Mouse (Mus musculus): ENCODE data around the gene Gpat3. TPM values are rescaled to one million over a fixed set of nuclear protein-coding genes. Genes with fewer than 3 reads are reported as not detected.
A peak's percentile ranks its signal among the peaks of the same experiment; 100 is the strongest.

Gpat3 gene
- polyA plus RNA-seq, 1 experiment from 2014 or later = 0.60 TPM

DNA sequence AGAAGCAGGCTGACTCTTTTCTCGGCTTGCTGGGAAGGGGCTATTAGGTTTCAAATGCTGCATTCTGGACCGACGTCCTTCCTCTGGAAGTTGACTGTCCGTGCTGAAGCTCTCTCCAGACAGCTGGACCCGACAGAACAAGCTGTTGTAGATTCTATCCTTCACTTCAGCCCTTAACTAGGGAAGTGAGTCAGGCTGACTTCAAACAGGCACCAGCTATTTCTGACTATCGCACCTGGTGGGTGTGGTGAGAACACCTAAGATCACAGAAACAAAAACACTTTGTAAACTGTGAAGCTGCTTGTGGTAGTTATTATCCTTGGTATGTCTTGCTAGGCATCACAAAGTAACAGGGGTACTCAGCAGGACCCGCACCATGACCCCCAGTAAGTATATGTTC lies 19.0 kb upstream of the Gpat3 start:
- Histone ChIP-seq H3K27me3 (replicated peaks; ENCODE audit: control insufficient read depth, insufficient read depth, low read length) (no peaks in the 10 kb centered on the region; the same call in 1 of the 2 replicates), H3K4me1 (replicated peaks; ENCODE audit: control insufficient read depth, insufficient read depth, low read length) (no peaks in the 10 kb centered on the region), H3K9ac (ENCODE audit: low read depth, low read length) (no peak overlapping the region), H3K4me2 (no peak overlapping the region), H3K27ac (ENCODE audit: low read depth, low read length) (no peak overlapping the region), H3K4me3 (ENCODE audit: low read depth, low read length) (no peak overlapping the region), H3K9me3 (ENCODE audit: control insufficient read depth, low read length) (no peaks in the 10 kb centered on the region), H3K36me3 (ENCODE audit: control insufficient read depth, insufficient read depth, low read length) (no peaks in the 10 kb centered on the region)
- DNase-seq (ENCODE audit: low spot score) (no peak), ATAC-seq (replicated peaks; ENCODE audit: low FRiP score) (no peak)
- WGBS = 68% methylated on average over 7 of the region's 7 CpGs

DNA sequence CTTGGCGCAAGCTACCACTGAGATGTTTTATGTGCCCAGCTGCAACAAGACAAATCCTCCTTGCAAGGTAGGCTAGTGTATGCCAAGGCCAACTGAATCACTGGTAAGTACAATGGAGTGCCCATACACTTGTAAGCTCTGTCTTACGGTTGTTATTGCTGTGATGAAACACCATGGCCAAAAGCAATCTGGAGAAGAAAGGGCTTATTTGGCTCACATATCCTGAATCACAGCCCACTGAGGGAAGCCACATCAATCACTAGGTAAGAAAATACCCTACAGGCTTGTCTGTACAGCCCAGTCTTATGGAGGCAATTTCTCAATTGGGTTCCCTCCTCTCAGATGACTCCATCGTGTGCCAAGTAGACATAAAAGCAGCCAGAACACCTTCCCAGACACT lies 16.8 kb upstream of the Gpat3 start:
- H3K27me3 ChIP-seq (replicated peaks; ENCODE audit: control insufficient read depth, insufficient read depth, low read length) = no peaks in the 10 kb centered on the region; the same call in 1 of the 2 replicates
- ATAC-seq (replicated peaks; ENCODE audit: low FRiP score) (no peak), DNase-seq (ENCODE audit: low spot score) (no peak)
- no peak overlapping the region for H3K4me3 ChIP-seq (ENCODE audit: low read depth, low read length)
- no peak overlapping the region for H3K4me2 ChIP-seq
- WGBS = 79% methylated on average over 3 of the region's 3 CpGs
- H3K9me3 ChIP-seq (ENCODE audit: control insufficient read depth, low read length) = no peaks in the 10 kb centered on the region
- no peak overlapping the region for H3K27ac ChIP-seq (ENCODE audit: low read depth, low read length)
- H3K4me1 ChIP-seq (replicated peaks; ENCODE audit: control insufficient read depth, insufficient read depth, low read length) = no peaks in the 10 kb centered on the region
- H3K9ac ChIP-seq (ENCODE audit: low read depth, low read length) = no peak overlapping the region
- H3K36me3 ChIP-seq (ENCODE audit: control insufficient read depth, insufficient read depth, low read length) = no peaks in the 10 kb centered on the region

DNA sequence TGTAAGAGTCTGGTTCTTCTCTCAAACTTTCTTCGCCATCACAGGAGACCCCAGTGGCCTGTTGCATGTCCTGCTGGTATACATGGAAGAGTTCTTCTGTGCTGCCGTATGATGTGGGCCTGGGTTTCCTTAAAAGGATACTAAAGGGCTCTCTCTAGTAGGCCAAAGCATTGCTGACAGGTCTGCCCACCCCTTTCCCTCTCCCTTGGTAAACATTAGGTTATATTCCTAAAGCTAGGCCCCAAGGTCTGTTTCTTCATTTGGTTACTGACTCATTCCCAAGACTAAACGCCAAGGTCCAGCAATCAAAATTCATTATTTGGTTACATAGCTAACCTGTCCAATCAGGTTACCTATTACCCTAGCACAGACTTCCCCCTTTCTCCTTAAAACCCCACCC lies 12.8 kb upstream of the Gpat3 start:
- 79% methylated on average over 3 of the region's 3 CpGs for WGBS
- no peaks in the 10 kb centered on the region for H3K9me3 ChIP-seq (ENCODE audit: control insufficient read depth, low read length)
- DNase-seq (ENCODE audit: low spot score) (no peak), ATAC-seq (replicated peaks; ENCODE audit: low FRiP score) (no peak)
- no peaks in the 10 kb centered on the region; the same call in 1 of the 2 replicates for H3K27me3 ChIP-seq (replicated peaks; ENCODE audit: control insufficient read depth, insufficient read depth, low read length)
- no peaks in the 10 kb centered on the region for H3K4me1 ChIP-seq (replicated peaks; ENCODE audit: control insufficient read depth, insufficient read depth, low read length)
- no peak overlapping the region for H3K27ac ChIP-seq (ENCODE audit: low read depth, low read length)
- no peak overlapping the region for H3K4me3 ChIP-seq (ENCODE audit: low read depth, low read length)
- no peaks in the 10 kb centered on the region for H3K36me3 ChIP-seq (ENCODE audit: control insufficient read depth, insufficient read depth, low read length)
- H3K4me2 ChIP-seq = no peak overlapping the region
- no peak overlapping the region for H3K9ac ChIP-seq (ENCODE audit: low read depth, low read length)

DNA sequence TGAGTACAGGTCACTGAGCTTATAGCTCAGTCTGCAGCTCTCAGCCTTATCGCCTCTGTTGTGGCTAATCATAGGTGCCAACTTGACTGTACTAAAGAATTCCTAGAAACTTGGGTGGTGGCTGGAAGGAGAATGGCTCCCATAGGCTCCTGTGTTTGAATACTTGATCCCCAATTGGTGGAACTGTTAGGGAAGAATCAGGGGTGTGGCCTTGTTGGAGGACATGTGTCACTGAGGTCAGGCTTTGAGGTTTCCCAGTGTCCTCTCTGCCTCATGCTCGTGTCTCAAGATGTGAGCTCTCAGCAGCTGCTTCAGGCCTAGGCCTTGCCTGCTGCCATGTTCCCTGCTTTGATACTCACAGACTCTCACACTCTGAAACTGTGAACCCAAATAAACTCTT lies 11.7 kb upstream of the Gpat3 start:
- Histone ChIP-seq H3K4me1 (replicated peaks; ENCODE audit: control insufficient read depth, insufficient read depth, low read length) (no peaks in the 10 kb centered on the region), H3K36me3 (ENCODE audit: control insufficient read depth, insufficient read depth, low read length) (no peaks in the 10 kb centered on the region), H3K9me3 (ENCODE audit: control insufficient read depth, low read length) (no peaks in the 10 kb centered on the region), H3K9ac (ENCODE audit: low read depth, low read length) (no peak overlapping the region), H3K27me3 (replicated peaks; ENCODE audit: control insufficient read depth, insufficient read depth, low read length) (no peaks in the 10 kb centered on the region), H3K4me3 (ENCODE audit: low read depth, low read length) (no peak overlapping the region), H3K27ac (ENCODE audit: low read depth, low read length) (no peak overlapping the region), H3K4me2 (no peak overlapping the region)
- DNase-seq (ENCODE audit: low spot score) (no peak), ATAC-seq (replicated peaks; ENCODE audit: low FRiP score) (no peak)
- 67% methylated on average over 2 of the region's 2 CpGs for WGBS

DNA sequence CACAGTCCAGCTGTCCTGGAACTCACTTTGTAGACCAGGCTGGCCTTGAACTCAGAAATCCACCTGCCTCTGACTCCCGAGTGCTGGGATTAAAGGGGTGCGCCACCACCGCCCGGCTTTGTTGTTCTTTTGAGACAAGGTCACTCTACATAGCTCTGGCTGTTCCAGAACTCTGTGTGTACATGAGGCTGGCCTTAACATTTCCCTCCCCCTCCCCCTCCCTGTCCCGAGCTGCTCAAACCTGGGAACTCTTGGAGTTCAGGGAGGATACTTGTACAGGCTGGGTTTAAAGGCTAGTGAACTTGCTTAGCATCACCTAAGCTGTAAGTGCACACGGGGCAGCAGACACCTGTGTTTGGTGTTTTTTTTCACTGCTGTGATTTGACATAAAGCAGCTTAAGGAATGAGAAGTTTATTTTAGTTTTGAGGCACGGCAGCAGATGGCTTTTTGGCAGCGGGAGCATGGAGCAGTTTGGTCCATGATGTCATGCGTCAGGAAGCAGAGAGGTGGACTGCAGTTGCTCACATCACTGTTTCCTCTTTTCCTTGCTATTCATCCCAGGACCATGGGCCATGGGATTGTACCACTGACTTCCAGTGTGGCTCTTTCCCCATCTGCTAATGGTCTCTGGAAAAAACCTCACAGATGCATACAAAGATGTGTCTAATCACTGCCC lies 9.5 kb upstream of the Gpat3 start:
- 58% methylated on average over 9 of the region's 9 CpGs for WGBS
- no peak overlapping the region for H3K27ac ChIP-seq (ENCODE audit: low read depth, low read length)

DNA sequence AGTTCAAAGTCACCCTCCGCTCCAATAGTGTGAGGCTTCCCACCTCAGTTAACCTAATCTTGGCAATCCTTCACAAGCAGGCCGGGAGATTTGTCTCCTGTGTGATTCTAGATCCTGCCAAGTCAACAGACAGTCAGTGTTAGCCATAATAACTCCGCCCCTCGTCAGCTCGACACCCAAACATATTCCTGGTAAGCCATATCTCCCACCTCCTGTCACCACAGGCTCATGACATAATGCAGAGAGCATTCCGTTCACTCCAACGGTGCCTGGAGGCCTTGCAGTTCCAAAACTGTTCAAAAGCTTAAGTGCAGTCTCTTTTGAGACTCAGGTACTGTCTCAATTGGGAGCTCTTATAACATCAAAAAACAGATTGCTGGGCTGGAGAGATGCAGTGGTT lies 7.6 kb upstream of the Gpat3 start:
- Histone ChIP-seq H3K27me3 (replicated peaks; ENCODE audit: control insufficient read depth, insufficient read depth, low read length) (no peaks in the 10 kb centered on the region), H3K9me3 (ENCODE audit: control insufficient read depth, low read length) (peaks cover 3% of the 10 kb centered on the region; the same call in 1 of the 2 replicates), H3K9ac (ENCODE audit: low read depth, low read length) (no peak overlapping the region), H3K4me3 (ENCODE audit: low read depth, low read length) (no peak overlapping the region), H3K4me1 (replicated peaks; ENCODE audit: control insufficient read depth, insufficient read depth, low read length) (no peaks in the 10 kb centered on the region), H3K4me2 (no peak overlapping the region), H3K36me3 (ENCODE audit: control insufficient read depth, insufficient read depth, low read length) (no peaks in the 10 kb centered on the region), H3K27ac (ENCODE audit: low read depth, low read length) (no peak overlapping the region)
- ATAC-seq (replicated peaks; ENCODE audit: low FRiP score) (no peak), DNase-seq (ENCODE audit: low spot score) (no peak)
- 64% methylated on average over 7 of the region's 7 CpGs for WGBS

More for the DNA sequence above, 9.5 kb upstream of the Gpat3 start:
- Histone ChIP-seq H3K36me3 (ENCODE audit: control insufficient read depth, insufficient read depth, low read length) (no peaks in the 10 kb centered on the region), H3K4me3 (ENCODE audit: low read depth, low read length) (no peak overlapping the region), H3K9me3 (ENCODE audit: control insufficient read depth, low read length) (no peaks in the 10 kb centered on the region), H3K4me2 (no peak overlapping the region), H3K27me3 (replicated peaks; ENCODE audit: control insufficient read depth, insufficient read depth, low read length) (no peaks in the 10 kb centered on the region), H3K9ac (ENCODE audit: low read depth, low read length) (no peak overlapping the region), H3K4me1 (replicated peaks; ENCODE audit: control insufficient read depth, insufficient read depth, low read length) (no peaks in the 10 kb centered on the region)
- ATAC-seq (replicated peaks; ENCODE audit: low FRiP score) = no peak
- no peak for DNase-seq (ENCODE audit: low spot score)

DNA sequence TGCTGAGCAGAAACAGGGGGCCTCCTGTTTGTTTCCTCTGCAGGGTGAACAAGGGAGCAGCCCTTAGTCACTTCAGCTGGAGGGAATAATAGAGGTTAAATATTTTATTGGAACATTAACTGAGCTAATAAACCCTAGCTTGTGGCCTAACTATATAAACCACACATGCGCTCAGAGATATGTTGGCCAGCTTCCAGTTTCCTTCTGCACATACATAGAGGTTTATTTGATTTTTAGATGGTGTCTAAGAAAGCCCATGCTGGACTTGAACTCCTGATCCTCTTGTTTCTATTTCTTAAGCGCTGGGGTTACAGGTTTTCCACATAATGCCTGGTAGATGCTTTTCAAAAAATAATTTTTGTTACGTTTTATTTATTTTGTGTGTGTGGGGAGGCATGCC lies 1.0 kb upstream of the Gpat3 start:
- WGBS = 56% methylated on average over 3 of the region's 3 CpGs
- Histone ChIP-seq H3K27me3 (replicated peaks; ENCODE audit: control insufficient read depth, insufficient read depth, low read length) (peaks cover 48% of the 10 kb centered on the region), H3K36me3 (ENCODE audit: control insufficient read depth, insufficient read depth, low read length) (no peaks in the 10 kb centered on the region), H3K9me3 (ENCODE audit: control insufficient read depth, low read length) (peaks cover 3% of the 10 kb centered on the region; the same call in 1 of the 2 replicates), H3K9ac (ENCODE audit: low read depth, low read length) (no peak overlapping the region), H3K4me3 (ENCODE audit: low read depth, low read length) (no peak overlapping the region), H3K27ac (ENCODE audit: low read depth, low read length) (no peak overlapping the region), H3K4me2 (no peak overlapping the region), H3K4me1 (replicated peaks; ENCODE audit: control insufficient read depth, insufficient read depth, low read length) (no peaks in the 10 kb centered on the region; the same call in 1 of the 2 replicates)
- ATAC-seq (replicated peaks; ENCODE audit: low FRiP score) (no peak), DNase-seq (ENCODE audit: low spot score) (no peak)

DNA sequence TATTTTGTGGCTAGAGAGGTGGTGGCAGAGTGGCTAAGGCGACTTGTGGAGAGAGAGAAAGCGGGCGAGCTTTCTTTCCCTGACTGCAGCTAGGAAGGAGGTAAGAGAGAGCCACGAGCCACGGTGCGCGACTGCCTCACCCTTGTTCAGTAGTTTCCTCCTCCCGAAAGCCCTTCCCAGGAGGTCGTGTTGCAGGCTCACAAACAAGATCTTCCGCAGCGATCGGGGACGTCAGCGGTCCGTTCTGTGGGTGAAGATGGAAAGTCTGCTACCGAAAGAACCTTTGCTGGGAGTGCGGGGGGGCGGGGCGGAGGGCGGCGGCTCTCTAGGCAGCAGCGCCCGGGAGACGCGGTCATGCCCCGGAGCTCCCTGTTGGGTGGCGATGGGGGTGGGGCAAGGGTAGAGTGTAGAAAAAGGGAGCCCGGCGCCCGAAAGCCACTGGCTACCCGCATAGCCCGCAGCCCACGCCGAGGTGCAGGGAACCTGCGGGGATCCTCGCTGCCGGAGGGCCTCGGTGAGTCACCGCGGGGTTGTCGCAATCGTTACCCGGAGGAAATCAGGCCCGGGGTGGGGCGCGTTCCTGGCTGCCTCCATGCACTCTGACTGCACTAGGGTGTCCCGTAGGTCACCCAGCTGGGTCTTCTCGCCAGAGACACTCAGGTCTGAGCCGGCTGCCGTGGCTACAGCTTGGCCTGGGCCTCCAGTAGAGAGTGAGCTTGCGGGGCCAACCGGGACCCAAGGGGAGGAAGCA lies 510 bp downstream of the Gpat3 start:
- Histone ChIP-seq H3K9ac (ENCODE audit: low read depth, low read length) (peak overlapping the region; percentile 37; the same call in 1 of the 2 replicates), H3K9me3 (ENCODE audit: control insufficient read depth, low read length) (peaks cover 3% of the 10 kb centered on the region; the same call in 1 of the 2 replicates), H3K27ac (ENCODE audit: low read depth, low read length) (no peak overlapping the region), H3K36me3 (ENCODE audit: control insufficient read depth, insufficient read depth, low read length) (no peaks in the 10 kb centered on the region), H3K4me2 (peak overlapping the region; percentile 97), H3K4me3 (ENCODE audit: low read depth, low read length) (peak overlapping the region; percentile 61), H3K27me3 (replicated peaks; ENCODE audit: control insufficient read depth, insufficient read depth, low read length) (peaks cover 48% of the 10 kb centered on the region), H3K4me1 (replicated peaks; ENCODE audit: control insufficient read depth, insufficient read depth, low read length) (no peaks in the 10 kb centered on the region; the same call in 1 of the 2 replicates)
- DNase-seq (ENCODE audit: low spot score) = peak; percentile 70
- ATAC-seq (replicated peaks; ENCODE audit: low FRiP score) = peak; percentile 61
- under 1% methylated on average over 52 of the region's 52 CpGs for WGBS
